Mouse (Mus musculus) naive thymus-derived CD4-positive, alpha-beta T cell, adult 2 months (primary cell): ENCODE results near the gene D5Ertd577e.
"Not testable (repeated sequence)": the region's sequence is repeated elsewhere in the genome, so short reads cannot be mapped to it uniquely, and the experiment has no call there.

ENCODE experiments used
- DNase-seq: peaks from one replicate; pipeline ENCODE4 v3.0.0-alpha.2; 2011; ENCODE audit warnings: low read depth

Gene D5Ertd577e

GRCm38 (mm10) chr5:95456506-95456905 is at the start of gene D5Ertd577e:
Gene D5Ertd577e, plus strand, starts transcription at chr5:95456806.
- not testable (repeated sequence) for DNase-seq

GRCm38 (mm10) chr5:95510458-95510857 is 53.9 kb downstream of the D5Ertd577e start, which contains the start of gene Gm3286:
Gene Gm3286, plus strand, starts transcription at chr5:95510758.
- not testable (repeated sequence) for DNase-seq
